Mouse (Mus musculus): ENCODE data around the gene Galnt18. TPM values are rescaled to one million over a fixed set of nuclear protein-coding genes. Genes with fewer than 3 reads are reported as not detected.

Gene Galnt18
- total RNA-seq, 2 experiments from 2014 or later: 55.7 to 62.1 TPM

DNA sequence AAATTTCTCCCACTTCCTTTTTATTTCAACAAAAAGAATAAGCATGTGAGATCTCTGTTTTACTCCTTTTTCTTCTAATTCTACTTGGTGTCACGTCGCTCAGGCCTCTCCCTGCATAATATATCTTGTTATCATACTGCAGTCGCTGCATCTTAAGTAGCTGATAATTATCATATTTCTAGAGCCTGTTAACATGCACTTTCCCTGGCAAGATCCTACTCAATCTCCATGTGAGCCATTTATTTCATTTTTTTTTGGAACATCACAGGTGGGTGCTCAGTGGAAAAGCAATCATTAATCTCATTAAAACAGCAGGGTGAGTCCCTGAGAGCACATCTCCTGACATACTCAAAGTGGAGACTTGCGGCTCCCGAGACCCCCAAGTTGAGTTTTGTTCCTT is 143.3 kb downstream of the Galnt18 start:
- TF ChIP-seq CTCF (conservative IDR thresholded peaks at IDR 0.05): no peak
- Histone ChIP-seq H3K4me3 (no peak overlapping the region), H3K27ac (no peak overlapping the region)
- DNase-seq (ENCODE audit: low spot score in 2 of 2): no peak

DNA sequence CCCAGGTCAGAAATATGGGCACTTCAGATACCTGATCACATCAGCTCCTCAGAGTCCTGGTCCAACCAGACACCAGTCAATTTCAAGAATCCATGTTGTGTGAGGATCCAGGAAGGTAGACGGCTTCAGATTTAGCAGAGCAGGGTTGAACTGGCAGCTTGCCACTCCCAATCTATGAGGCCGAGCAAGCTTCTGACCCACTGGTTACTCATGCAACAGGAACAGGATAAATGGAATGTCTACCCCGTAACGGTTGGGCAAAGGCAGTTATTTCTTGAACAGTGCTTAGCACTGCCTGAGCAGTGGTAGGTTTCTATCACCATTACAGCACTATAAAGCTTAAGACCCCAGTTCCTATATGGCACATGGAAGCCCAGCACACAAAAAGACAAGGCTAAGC is 148.5 kb downstream of the Galnt18 start:
- H3K27ac ChIP-seq: no peak overlapping the region
- no peak overlapping the region for H3K4me3 ChIP-seq
- no peak for TF ChIP-seq CTCF (conservative IDR thresholded peaks at IDR 0.05)
- no peak for DNase-seq (ENCODE audit: low spot score in 2 of 2)

DNA sequence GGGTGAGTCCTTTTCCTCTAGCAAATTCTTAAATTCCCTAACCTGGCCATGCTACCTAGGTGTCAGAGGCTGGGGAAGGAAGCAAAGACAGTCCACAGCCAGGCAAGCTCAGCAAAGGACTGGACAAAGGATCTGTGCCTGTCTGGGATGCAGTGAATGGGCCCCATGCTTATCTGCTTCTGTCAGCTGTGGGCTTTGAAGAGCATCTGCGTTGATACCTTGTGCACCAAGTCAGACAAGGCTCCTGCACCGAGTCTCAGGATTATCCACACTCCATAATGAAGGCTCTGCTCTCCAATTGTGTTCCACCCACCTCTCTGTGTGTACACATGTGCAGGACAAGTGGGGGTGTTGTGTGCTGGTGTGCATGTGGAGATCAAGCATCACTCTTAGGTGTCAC is 153.5 kb downstream of the Galnt18 start:
- Histone ChIP-seq H3K27ac (no peak overlapping the region), H3K4me3 (no peak overlapping the region)
- no peak for TF ChIP-seq CTCF (conservative IDR thresholded peaks at IDR 0.05)
- DNase-seq (ENCODE audit: low spot score in 2 of 2): no peak

GRCm38 (mm10) chr7:111625736-111626135 is 154.0 kb downstream of the Galnt18 start:
- no peak overlapping the region for H3K27ac ChIP-seq

DNA sequence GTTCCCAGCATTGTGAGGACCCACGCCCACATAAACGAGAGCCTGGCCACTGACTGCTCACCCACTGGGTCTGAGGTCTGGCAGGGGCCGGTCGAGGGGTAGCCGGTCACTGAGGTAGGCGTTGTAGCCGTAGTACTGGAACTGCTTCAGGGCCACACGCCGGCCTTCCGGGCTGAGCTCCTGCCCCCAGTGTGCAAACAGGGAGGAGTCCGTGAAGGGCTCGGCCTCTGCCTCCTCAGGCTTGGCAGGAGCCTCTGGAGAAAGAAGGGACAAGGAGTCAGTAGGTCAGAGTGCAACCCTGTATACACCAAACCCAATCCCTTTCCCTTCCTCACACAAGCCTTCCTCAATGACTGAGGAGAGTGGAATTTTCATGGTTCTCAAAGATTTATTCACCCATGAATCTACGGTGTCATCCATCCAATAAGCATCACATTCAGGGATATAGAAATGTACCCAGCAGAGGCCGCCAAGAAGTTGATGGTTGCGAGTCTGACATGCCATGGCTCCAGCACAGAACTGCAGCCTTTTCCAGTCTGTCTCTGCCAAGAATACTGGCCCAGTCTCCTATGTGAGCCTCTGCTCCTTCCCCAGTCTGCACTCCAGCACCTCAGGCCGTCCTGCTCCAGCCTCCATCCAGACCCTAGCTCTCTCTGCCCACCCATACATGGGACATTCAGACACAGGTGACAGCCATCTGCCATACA is 163.4 kb downstream of the Galnt18 start:
- Histone ChIP-seq H3K4me3 (no peak overlapping the region), H3K27ac (no peak overlapping the region)
- no peak for DNase-seq (ENCODE audit: low spot score in 2 of 2)
- TF ChIP-seq CTCF (conservative IDR thresholded peaks at IDR 0.05): no peak

More at GRCm38 (mm10) chr7:111625736-111626135, 154.0 kb downstream of the Galnt18 start:
- TF ChIP-seq CTCF (conservative IDR thresholded peaks at IDR 0.05): no peak
- no peak overlapping the region for H3K4me3 ChIP-seq
- no peak for DNase-seq (ENCODE audit: low spot score in 2 of 2)

DNA sequence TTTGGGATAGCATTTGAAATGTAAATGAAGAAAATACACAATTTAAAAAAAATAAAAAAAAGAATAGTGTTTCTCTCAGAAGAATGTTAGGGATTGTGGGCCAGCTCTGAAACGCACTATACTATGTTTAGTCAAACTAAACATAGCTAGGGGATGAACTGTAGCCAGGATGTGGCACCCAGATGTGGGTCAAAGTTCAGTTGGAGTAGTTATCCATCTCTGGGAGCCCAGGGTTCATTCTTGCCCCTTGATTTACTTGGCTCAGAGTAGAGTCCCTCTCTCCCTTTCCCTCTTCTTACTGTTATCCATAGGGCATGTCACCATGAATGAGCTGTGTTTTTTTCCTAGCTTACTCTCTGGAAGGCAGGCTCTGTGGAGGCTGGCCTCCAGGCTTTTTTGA is 165.3 kb downstream of the Galnt18 start:
- no peak for DNase-seq (ENCODE audit: low spot score in 2 of 2)
- TF ChIP-seq CTCF (conservative IDR thresholded peaks at IDR 0.05): no peak
- H3K27ac ChIP-seq: no peak overlapping the region
- no peak overlapping the region for H3K4me3 ChIP-seq

DNA sequence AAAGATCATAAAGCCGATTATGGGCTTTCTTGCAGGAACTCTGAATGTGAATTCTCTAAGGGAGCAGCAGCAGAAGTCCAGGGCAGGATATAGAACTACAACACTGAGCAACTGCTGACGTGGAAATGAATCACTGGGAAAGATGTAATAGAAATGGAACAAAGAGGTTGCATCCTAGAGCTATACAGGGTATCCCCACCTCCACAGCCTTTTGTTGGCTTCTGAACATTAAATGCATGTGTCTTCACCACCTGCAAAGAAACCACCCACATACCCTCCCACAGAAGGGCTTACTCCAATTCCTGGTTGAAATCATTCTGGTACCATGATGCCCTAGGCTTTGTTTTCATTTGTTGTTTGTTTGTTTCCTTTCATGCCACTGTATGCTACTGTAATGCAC is 172.3 kb downstream of the Galnt18 start:
- H3K4me3 ChIP-seq: no peak overlapping the region
- no peak for TF ChIP-seq CTCF (conservative IDR thresholded peaks at IDR 0.05)
- no peak overlapping the region for H3K27ac ChIP-seq
- DNase-seq (ENCODE audit: low spot score in 2 of 2): no peak

GRCm38 (mm10) chr7:111606091-111606490 is 173.7 kb downstream of the Galnt18 start:
- H3K4me3 ChIP-seq: no peak overlapping the region
- no peak for DNase-seq (ENCODE audit: low spot score in 2 of 2)
- no peak overlapping the region for H3K27ac ChIP-seq
- no peak for TF ChIP-seq CTCF (conservative IDR thresholded peaks at IDR 0.05)

DNA sequence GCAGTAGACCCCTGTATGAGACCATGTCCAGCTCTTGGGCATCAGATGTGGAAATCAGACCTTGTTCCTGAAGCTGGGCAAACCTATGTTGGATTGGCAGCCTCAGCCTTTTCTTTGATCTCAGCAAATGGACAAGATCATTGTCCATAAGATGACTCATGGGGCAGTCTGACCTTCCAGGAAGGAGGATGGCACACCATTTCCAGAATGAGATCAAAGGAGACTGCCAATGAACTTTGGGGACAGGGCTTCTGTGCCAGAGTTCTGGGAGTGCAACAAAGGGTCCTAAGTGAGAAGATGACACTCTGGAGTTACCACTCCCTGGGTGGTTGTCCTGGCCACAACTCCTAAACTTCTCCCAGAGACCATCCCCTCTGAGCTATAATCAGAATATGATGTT is 174.1 kb downstream of the Galnt18 start:
- DNase-seq (ENCODE audit: low spot score in 2 of 2): no peak
- H3K27ac ChIP-seq: no peak overlapping the region
- no peak for TF ChIP-seq CTCF (conservative IDR thresholded peaks at IDR 0.05)
- no peak overlapping the region for H3K4me3 ChIP-seq

- Histone ChIP-seq H3K27ac (no peak overlapping the region), H3K4me3 (no peak overlapping the region)
- no peak for TF ChIP-seq CTCF (conservative IDR thresholded peaks at IDR 0.05)
- no peak for DNase-seq (ENCODE audit: low spot score in 2 of 2)
These were observed 175.1 kb downstream of the Galnt18 start for GRCm38 (mm10) chr7:111604578-111605208.

DNA sequence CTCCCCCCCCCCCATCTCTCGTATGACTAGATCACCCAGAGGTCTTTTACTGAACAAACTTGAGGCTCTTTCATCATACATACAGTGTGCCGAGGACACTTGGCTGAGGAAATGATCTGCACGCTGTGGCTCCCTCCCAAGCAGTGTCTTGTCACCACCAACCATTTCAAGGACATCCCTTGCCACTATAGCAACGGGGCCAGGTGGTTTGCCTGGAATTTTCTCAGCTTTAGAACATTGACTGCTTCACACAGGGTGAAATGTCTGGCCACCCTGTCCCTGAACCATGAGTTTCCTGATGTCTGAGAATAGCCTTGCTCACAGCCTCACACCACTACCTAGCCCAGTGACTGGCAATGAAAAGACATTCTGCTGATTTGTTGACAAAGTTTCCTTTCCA is 176.6 kb downstream of the Galnt18 start:
- Histone ChIP-seq H3K27ac (no peak overlapping the region), H3K4me3 (no peak overlapping the region)
- TF ChIP-seq CTCF (conservative IDR thresholded peaks at IDR 0.05): no peak

GRCm38 (mm10) chr7:111601339-111602067 is 178.3 kb downstream of the Galnt18 start:
- DNase-seq (ENCODE audit: low spot score in 2 of 2): peak in 1 of 2 experiments; percentile 45
- Histone ChIP-seq H3K27ac (peak overlapping the region; percentile 62), H3K4me3 (no peak overlapping the region)
- no peak for TF ChIP-seq CTCF (conservative IDR thresholded peaks at IDR 0.05)

More for the DNA sequence above, 176.6 kb downstream of the Galnt18 start:
- no peak for DNase-seq (ENCODE audit: low spot score in 2 of 2)

GRCm38 (mm10) chr7:111600756-111601155 is 179.0 kb downstream of the Galnt18 start:
- Histone ChIP-seq H3K4me3 (no peak overlapping the region), H3K27ac (peak overlapping the region; percentile 62)
- TF ChIP-seq CTCF (conservative IDR thresholded peaks at IDR 0.05): peak; percentile 0; the same call in 1 of the 2 replicates
- DNase-seq (ENCODE audit: low spot score in 2 of 2): peak in 1 of 2 experiments; percentile 11
